Mouse (Mus musculus): Measurements from ENCODE around the gene Mettl7a3.

The Mettl7a3 gene

GRCm38 (mm10) chr15:100388224-100388835 lies 53.6 kb downstream of the Mettl7a3 start:
- no peak for DNase-seq (ENCODE audit: inconsistent ontology term)

GRCm38 (mm10) chr15:100388886-100389285 lies 54.2 kb downstream of the Mettl7a3 start:
- peak; percentile 9 for DNase-seq (ENCODE audit: inconsistent ontology term)

Measured in Muller cell, postnatal 12 days (primary cell).